ENCODE assay signal across 7 mouse cellular contexts in genomic region chr2:160732420-160732995, GRCm38 (mm10). TPM values are rescaled to one million over a fixed set of nuclear protein-coding genes. Genes with fewer than 3 reads are reported as not detected.
DNase-seq lines count a peak whose midpoint lies in the region; ATAC-seq lines count a peak whose summit lies in the region.

No protein-coding gene starts in this region.

- no peaks in the 10 kb centered on the region for H3K9me3 ChIP-seq in megakaryocyte, embryonic 14.5 days
- no peaks in the 10 kb centered on the region for H3K9me3 ChIP-seq in embryonic facial prominence, embryonic 14.5 days (ENCODE audit: control insufficient read depth, low read length)
- H3K9me3 ChIP-seq in limb, embryonic 12.5 days, result no peaks in the 10 kb centered on the region
- H3K9me3 ChIP-seq in stomach, embryonic 16.5 days (replicated peaks; ENCODE audit: control insufficient read depth, low read length), result no peaks in the 10 kb centered on the region

- peaks cover 78% of the 10 kb centered on the region for H3K4me1 ChIP-seq in megakaryocyte, embryonic 14.5 days
- H3K4me1 ChIP-seq in embryonic facial prominence, embryonic 14.5 days (ENCODE audit: control insufficient read depth, insufficient read depth, low read length), result peaks cover 28% of the 10 kb centered on the region
- H3K4me1 ChIP-seq in limb, embryonic 12.5 days (replicated peaks), result peaks cover 44% of the 10 kb centered on the region
- peaks cover 50% of the 10 kb centered on the region for H3K4me1 ChIP-seq in stomach, embryonic 16.5 days (ENCODE audit: control insufficient read depth, insufficient read depth, low read length)

- H3K4me2 ChIP-seq in embryonic facial prominence, embryonic 14.5 days (ENCODE audit: low read depth, low read length), result peak overlapping the region; percentile 92
- H3K4me2 ChIP-seq in limb, embryonic 12.5 days, result peak overlapping the region; percentile 94
- peak overlapping the region; percentile 90 for H3K4me2 ChIP-seq in stomach, embryonic 16.5 days (ENCODE audit: low read depth, low read length)

- H3K36me3 ChIP-seq in megakaryocyte, embryonic 14.5 days (replicated peaks; ENCODE audit: low read length), result peaks cover 40% of the 10 kb centered on the region
- H3K36me3 ChIP-seq in embryonic facial prominence, embryonic 14.5 days (ENCODE audit: control insufficient read depth, insufficient read depth, low read length), result peaks cover 30% of the 10 kb centered on the region
- peaks cover 44% of the 10 kb centered on the region for H3K36me3 ChIP-seq in limb, embryonic 12.5 days
- H3K36me3 ChIP-seq in stomach, embryonic 16.5 days (ENCODE audit: control insufficient read depth, insufficient read depth, low read length), result 0 out of 2 replicates have a peak, but pooled peaks cover 6% of the 10 kb centered on the region

- H3K4me3 ChIP-seq in megakaryocyte, embryonic 14.5 days (replicated peaks), result peak overlapping the region; percentile 96
- H3K4me3 ChIP-seq in embryonic facial prominence, embryonic 14.5 days (ENCODE audit: low read depth, low read length), result peak overlapping the region; percentile 98
- H3K4me3 ChIP-seq in limb, embryonic 12.5 days (replicated peaks), result peak overlapping the region; percentile 86
- peak overlapping the region; percentile 79 for H3K4me3 ChIP-seq in stomach, embryonic 16.5 days (replicated peaks; ENCODE audit: low read length)

- ATAC-seq in megakaryocyte, adult 5-6 weeks (ENCODE audit: poor library complexity, severe bottlenecking), result no peak
- no peak for ATAC-seq in embryonic facial prominence, embryonic 14.5 days (ENCODE audit: low read depth)
- no peak for ATAC-seq in limb, embryonic 12.5 days (ENCODE audit: insufficient number of reproducible peaks, insufficient read depth, low FRiP score, low TSS enrichment, low read depth)
- ATAC-seq in stomach, embryonic 16.5 days (ENCODE audit: insufficient read depth, low FRiP score), result no peak

- peak overlapping the region; percentile 100 for H3K9ac ChIP-seq in embryonic facial prominence, embryonic 14.5 days (ENCODE audit: low read depth, low read length)
- peak overlapping the region; percentile 99 for H3K9ac ChIP-seq in limb, embryonic 12.5 days (replicated peaks)
- peak overlapping the region; percentile 88 for H3K9ac ChIP-seq in stomach, embryonic 16.5 days (ENCODE audit: low read length)

- H3K27ac ChIP-seq in embryonic facial prominence, embryonic 14.5 days (replicated peaks; ENCODE audit: low read depth, low read length), result peak overlapping the region; percentile 98
- H3K27ac ChIP-seq in limb, embryonic 12.5 days, result peak overlapping the region; percentile 98; the same call in 1 of the 2 replicates
- peak overlapping the region; percentile 91 for H3K27ac ChIP-seq in stomach, embryonic 16.5 days (ENCODE audit: low read length)

- H3K27me3 ChIP-seq in megakaryocyte, embryonic 14.5 days (replicated peaks), result peaks cover 2% of the 10 kb centered on the region
- no peaks in the 10 kb centered on the region for H3K27me3 ChIP-seq in embryonic facial prominence, embryonic 14.5 days (replicated peaks; ENCODE audit: control insufficient read depth, insufficient read depth, low read length)
- no peaks in the 10 kb centered on the region for H3K27me3 ChIP-seq in limb, embryonic 12.5 days
- H3K27me3 ChIP-seq in stomach, embryonic 16.5 days (ENCODE audit: control insufficient read depth, insufficient read depth, low read length), result no peaks in the 10 kb centered on the region

- 22% methylated on average over 9 of the region's 9 CpGs for WGBS in embryonic facial prominence, embryonic 14.5 days
- 30% methylated on average over 9 of the region's 9 CpGs for WGBS in limb, embryonic 12.5 days
- WGBS in stomach, embryonic 16.5 days, result 17% methylated on average over 9 of the region's 9 CpGs

- DNase-seq in embryonic facial prominence, embryonic 14.5 days (ENCODE audit: low spot score), result no peak
- no peak for DNase-seq in gastrocnemius, postnatal 4 days (ENCODE audit: low spot score in 2 of 2)
- DNase-seq in adrenal gland, adult 2 months, result no peak

RNA-seq across cellular contexts. Expression of gene Plcg1, which starts 1.4 kb away (rescaled TPM):
- 4.1 and 10.7 TPM in 2 replicates for polyA plus RNA-seq in megakaryocyte, embryonic 14.5 days (2012; ENCODE audit: insufficient read depth, low replicate concordance)
- total RNA-seq in megakaryocyte, adult 5-6 weeks (2015), result 3.3 and 6.0 TPM in 2 replicates
- total RNA-seq in megakaryocyte, adult 5-6 weeks (2017), result 6.9 and 9.0 TPM in 2 replicates
- polyA plus RNA-seq in embryonic facial prominence, embryonic 14.5 days (2014; fragmentation: Nextera tagmentation; extraction: Ambion mirVana), result 50.4 and 54.6 TPM in 2 replicates
- 106 and 111 TPM in 2 replicates for polyA plus RNA-seq in limb, embryonic 12.5 days (2016; fragmentation: Nextera tagmentation; extraction: Ambion mirVana)
- polyA plus RNA-seq in stomach, embryonic 16.5 days (2015; fragmentation: Nextera tagmentation; extraction: Ambion mirVana), result 28.6 and 32.5 TPM in 2 replicates
- total RNA-seq in gastrocnemius, postnatal 4 days (2021), result 10 to 100 TPM; 83.0 to 96.6 TPM
- total RNA-seq in adrenal gland, adult 2 months (2021), result 10 to 100 TPM; 49.1 to 52.3 TPM
- polyA plus RNA-seq in adrenal gland, adult 2 months (2012; rRNA removed), result 28.3 and 61.1 TPM in 2 replicates
